Mouse (Mus musculus): Measurements from ENCODE around the gene Mars. TPM values are rescaled to one million over a fixed set of nuclear protein-coding genes. Genes with fewer than 3 reads are reported as not detected.
A peak's percentile ranks its signal among the peaks of the same experiment; 100 is the strongest.

Mars gene
- polyA plus RNA-seq, 1 experiment from 2014 or later, result 122 TPM

DNA sequence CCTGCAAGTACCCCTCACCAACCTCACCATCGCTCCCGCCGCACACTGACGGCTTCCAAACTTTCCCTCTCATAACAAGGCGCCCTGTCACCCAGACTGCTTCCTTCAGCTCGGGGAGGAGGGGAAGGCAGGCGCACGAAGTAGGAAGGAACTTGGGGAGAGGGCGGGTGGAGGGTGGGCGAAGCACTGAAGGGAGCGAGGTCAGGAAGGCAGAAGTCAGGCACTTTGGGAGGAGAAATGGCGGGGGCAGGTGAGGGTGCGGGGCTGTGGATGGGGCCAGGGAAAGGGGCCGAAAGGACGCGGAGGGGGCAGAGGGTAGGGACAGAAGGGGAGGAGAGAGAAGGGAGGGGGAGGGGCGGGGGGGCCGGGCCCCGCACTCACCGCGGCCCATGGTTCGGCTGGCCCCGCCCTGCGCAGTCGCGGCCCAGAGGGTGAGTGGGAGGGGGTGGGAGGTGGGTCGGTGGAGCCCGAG is 23.2 kb downstream of the Mars start:
- 0% methylated on average over 21 of the region's 28 CpGs for WGBS
- Histone ChIP-seq H3K27ac (peak overlapping the region; percentile 97), H3K4me1 (replicated peaks) (peaks cover 73% of the 10 kb centered on the region), H3K36me3 (peaks cover 43% of the 10 kb centered on the region), H3K4me3 (replicated peaks) (peak overlapping the region; percentile 71), H3K9me3 (no peaks in the 10 kb centered on the region), H3K4me2 (replicated peaks) (peak overlapping the region; percentile 86), H3K9ac (replicated peaks) (peak overlapping the region; percentile 82), H3K27me3 (no peaks in the 10 kb centered on the region)
- 0 out of 2 replicates have a peak, but pooled peaks have one; percentile 1 for ATAC-seq

DNA sequence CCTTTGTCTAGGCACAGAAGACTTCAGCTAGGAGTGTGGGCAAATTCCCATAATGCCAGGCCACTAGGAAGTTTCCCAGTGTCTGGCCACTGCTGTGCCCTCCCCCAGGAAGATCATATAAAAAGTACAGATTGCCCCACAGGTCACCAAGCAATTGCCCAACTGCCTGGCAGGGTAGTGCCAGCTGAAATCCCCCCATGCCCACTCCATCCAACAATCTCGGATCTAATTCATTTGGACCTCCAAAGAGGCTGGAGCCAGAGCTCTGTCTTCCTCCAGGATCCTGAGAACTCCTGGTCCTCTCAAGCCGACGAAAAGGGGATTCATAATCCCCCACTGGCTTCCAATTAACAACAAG is 23.7 kb downstream of the Mars start:
- H3K36me3 ChIP-seq, result peaks cover 44% of the 10 kb centered on the region
- H3K4me3 ChIP-seq (replicated peaks), result peak overlapping the region; percentile 71
- no peaks in the 10 kb centered on the region for H3K9me3 ChIP-seq
- H3K4me2 ChIP-seq (replicated peaks), result peak overlapping the region; percentile 86
- peaks cover 69% of the 10 kb centered on the region for H3K4me1 ChIP-seq (replicated peaks)
- no peak for ATAC-seq
- H3K27ac ChIP-seq, result peak overlapping the region; percentile 97
- no peaks in the 10 kb centered on the region for H3K27me3 ChIP-seq
- peak overlapping the region; percentile 82 for H3K9ac ChIP-seq (replicated peaks)
- WGBS, result 3% methylated on average over 3 of the region's 3 CpGs

DNA sequence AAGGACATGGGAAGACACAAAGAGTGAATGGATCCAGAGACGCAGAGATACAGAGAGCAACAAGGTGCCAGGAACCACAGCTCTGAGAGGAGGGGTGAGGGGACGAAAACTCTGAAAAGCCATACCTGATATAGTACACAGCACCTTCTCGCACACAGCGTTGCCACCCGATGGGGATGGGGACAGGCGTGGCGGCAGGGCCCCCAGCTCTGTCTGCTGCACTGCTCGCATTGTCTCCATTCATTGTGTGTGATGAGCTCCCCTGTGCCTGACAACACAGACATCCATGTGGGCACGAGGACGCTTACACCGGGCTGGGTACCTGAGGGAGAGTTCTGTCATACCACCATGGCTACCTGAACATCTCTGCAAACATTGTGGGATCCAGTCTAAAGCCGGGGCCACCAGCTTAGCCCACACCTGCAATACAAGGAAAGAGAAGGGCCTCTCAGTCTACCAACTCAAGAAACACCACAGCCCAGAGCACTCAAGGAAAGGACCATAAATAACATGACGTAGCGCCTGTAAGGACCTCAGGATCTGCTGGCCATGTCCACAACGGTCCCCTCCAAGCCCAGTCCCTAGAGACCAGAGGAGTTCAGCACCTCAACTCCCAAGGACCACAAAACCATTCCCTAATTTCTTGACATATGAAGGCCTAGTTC is 24.2 kb downstream of the Mars start:
- Histone ChIP-seq H3K36me3 (peaks cover 50% of the 10 kb centered on the region), H3K9ac (replicated peaks) (peak overlapping the region; percentile 82)
- ATAC-seq, result no peak

DNA sequence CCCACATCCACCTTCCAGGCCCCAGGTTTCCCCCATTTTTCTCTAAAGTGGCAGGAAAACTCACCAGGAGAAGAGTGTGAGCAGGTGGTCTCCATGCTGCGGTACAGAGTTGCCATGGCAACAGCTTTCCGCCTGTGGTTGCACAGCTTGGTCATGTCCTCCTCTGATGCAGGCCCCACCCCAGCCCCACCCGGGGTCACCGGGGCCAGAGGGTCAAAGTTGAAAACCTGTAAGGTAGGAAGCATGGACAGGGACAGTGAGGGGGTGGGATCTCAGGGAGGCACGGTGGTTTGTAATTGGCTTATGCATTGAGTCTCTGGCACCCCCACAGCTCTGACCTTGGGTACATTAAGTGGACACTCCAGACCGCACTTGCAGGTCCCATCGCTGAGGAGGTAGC is 24.9 kb downstream of the Mars start:
- H3K9ac ChIP-seq (replicated peaks), result peak overlapping the region; percentile 82
- ATAC-seq, result no peak
- peak overlapping the region; percentile 71 for H3K4me3 ChIP-seq (replicated peaks)
- H3K4me2 ChIP-seq (replicated peaks), result peak overlapping the region; percentile 86
- 47% methylated on average over 7 of the region's 7 CpGs for WGBS
- H3K4me1 ChIP-seq (replicated peaks), result peaks cover 57% of the 10 kb centered on the region
- H3K9me3 ChIP-seq, result no peaks in the 10 kb centered on the region
- peak overlapping the region; percentile 53 for H3K27ac ChIP-seq
- H3K27me3 ChIP-seq, result no peaks in the 10 kb centered on the region
- peaks cover 56% of the 10 kb centered on the region for H3K36me3 ChIP-seq

More for the DNA sequence above, 24.2 kb downstream of the Mars start:
- H3K27me3 ChIP-seq, result no peaks in the 10 kb centered on the region
- no peaks in the 10 kb centered on the region for H3K9me3 ChIP-seq
- peaks cover 64% of the 10 kb centered on the region for H3K4me1 ChIP-seq (replicated peaks)
- peak overlapping the region; percentile 86 for H3K4me2 ChIP-seq (replicated peaks)
- peak overlapping the region; percentile 97 for H3K27ac ChIP-seq
- H3K4me3 ChIP-seq (replicated peaks), result peak overlapping the region; percentile 71
- WGBS, result 75% methylated on average over 15 of the region's 15 CpGs

DNA sequence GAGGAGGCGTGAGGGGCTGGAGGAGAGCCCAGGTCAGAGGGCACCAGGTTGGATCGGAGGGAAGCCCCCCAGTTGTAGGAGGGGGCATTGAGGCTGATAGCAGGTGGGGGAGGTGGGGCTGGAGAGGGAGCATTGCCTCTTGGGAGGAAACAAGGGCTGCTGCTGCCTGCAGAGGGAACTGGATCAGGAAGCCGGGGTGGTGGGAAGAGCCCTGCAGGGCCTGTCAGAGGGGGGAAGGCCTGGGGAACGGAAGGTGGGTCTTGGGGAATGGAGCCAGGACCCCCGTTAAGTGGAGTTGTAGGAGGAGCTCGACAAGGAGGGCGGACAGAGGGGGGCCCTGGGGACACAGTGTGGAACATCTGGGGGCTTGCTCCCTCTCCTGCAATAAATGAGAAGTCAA is 25.4 kb downstream of the Mars start:
- Histone ChIP-seq H3K9me3 (no peaks in the 10 kb centered on the region), H3K9ac (replicated peaks) (peak overlapping the region; percentile 82; the same call in 1 of the 2 replicates), H3K36me3 (peaks cover 62% of the 10 kb centered on the region), H3K4me2 (replicated peaks) (peak overlapping the region; percentile 86), H3K27ac (peak overlapping the region; percentile 53), H3K27me3 (no peaks in the 10 kb centered on the region), H3K4me1 (replicated peaks) (peaks cover 52% of the 10 kb centered on the region), H3K4me3 (replicated peaks) (peak overlapping the region; percentile 71)
- no peak for ATAC-seq
- 61% methylated on average over 7 of the region's 7 CpGs for WGBS

DNA sequence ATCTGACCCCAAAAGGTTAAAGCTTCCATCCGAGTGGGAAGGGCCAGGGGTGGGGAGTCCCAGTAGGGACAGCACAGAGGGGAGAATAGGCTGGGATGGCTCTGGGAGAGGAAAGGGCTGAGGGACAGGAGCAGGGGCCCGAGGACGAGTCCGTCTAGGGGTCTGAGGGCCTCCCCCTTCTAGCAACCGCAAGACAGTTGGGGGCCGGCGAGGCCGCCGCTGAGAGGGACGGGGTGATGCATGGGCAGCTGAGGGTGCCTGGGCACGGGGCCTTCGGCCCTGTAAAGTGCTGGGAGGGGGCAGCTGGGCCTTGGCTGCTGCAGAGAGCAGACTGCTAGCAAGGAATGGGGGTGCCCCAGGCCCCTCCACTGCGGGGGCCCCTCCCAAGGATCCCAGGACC is 25.9 kb downstream of the Mars start:
- ATAC-seq, result no peak
- Histone ChIP-seq H3K4me3 (replicated peaks) (no peak overlapping the region), H3K36me3 (peaks cover 67% of the 10 kb centered on the region), H3K27ac (peak overlapping the region; percentile 53; the same call in 1 of the 2 replicates), H3K27me3 (no peaks in the 10 kb centered on the region), H3K9me3 (no peaks in the 10 kb centered on the region), H3K4me2 (replicated peaks) (no peak overlapping the region; the same call in 1 of the 2 replicates), H3K4me1 (replicated peaks) (peaks cover 49% of the 10 kb centered on the region), H3K9ac (replicated peaks) (peak overlapping the region; percentile 82; the same call in 1 of the 2 replicates)
- 71% methylated on average over 9 of the region's 13 CpGs for WGBS

DNA sequence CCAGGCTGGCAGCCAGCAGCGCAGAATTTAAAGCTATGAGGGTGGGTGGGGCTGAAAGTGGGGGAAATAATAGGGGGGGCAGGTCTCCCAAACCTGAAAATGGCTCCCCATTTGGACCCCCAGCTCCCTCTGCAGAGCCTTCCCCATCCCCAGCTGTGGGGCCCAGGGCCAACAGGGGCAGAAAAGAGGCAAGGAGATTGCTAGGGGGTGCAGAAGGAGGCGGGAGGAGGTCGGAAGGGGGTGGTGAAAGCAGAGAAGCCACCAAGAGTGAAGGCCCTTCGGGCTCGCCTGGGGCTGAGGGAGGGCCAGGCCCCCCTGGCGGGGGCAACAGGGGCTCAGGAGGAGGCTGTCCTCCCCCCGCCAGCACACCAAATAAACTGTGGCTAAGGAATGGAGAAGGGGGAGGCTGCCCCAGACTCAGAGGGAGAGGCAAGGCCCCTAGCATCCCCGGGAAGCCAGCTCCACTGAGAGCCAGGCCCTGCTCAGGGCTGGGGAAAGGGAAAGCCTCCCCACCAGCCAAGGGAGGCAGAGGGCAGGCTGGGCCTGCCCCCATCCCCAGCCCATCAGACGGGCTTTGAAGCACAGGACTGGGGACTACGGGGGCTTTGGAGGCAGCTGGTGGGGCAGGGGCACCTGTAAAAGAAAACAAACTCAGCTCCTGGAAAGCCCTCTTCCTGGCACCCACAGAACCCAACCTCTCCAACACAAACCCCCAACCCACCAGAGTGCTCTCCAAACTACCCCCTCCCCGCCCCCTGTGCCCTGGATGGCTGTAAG is 26.7 kb downstream of the Mars start:
- H3K27ac ChIP-seq, result 0 out of 2 replicates have a peak overlapping the region, but pooled peaks have one; percentile 4
- no peaks in the 10 kb centered on the region for H3K9me3 ChIP-seq
- H3K27me3 ChIP-seq, result no peaks in the 10 kb centered on the region
- peak overlapping the region; percentile 82; the same call in 1 of the 2 replicates for H3K9ac ChIP-seq (replicated peaks)
- ATAC-seq, result no peak
- H3K4me3 ChIP-seq (replicated peaks), result no peak overlapping the region
- peaks cover 74% of the 10 kb centered on the region for H3K36me3 ChIP-seq
- WGBS, result 66% methylated on average over 10 of the region's 11 CpGs
- H3K4me1 ChIP-seq (replicated peaks), result peaks cover 47% of the 10 kb centered on the region
- no peak overlapping the region for H3K4me2 ChIP-seq (replicated peaks)

DNA sequence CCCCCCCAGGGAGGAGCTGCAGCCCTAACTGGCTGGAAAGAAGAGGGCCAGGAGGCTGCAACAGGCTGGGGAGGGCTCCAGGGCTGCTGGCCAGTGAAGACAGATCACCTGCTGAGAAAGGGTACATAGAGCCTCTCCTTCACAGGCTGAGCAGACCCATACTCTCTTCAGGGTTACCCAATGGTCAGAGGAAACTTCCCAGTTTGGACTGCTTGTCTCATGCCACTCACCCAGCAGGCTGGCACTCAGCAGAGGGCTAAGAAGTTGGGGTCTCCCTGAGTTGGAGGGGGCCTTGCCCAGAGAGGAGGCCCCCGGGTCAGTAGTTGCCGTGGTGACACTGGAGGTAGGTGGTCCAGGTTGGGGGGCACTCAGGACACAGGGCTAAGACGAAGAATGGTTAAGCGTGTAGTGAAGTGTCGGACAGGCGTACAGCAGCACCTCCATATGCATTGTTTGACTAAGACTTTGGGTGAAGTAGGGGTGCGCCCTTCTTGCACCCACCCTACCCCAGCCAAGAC is 27.4 kb downstream of the Mars start:
- Histone ChIP-seq H3K4me1 (replicated peaks) (peaks cover 40% of the 10 kb centered on the region), H3K9ac (replicated peaks) (no peak overlapping the region), H3K4me2 (replicated peaks) (no peak overlapping the region), H3K27me3 (no peaks in the 10 kb centered on the region), H3K4me3 (replicated peaks) (no peak overlapping the region), H3K9me3 (no peaks in the 10 kb centered on the region), H3K36me3 (peaks cover 81% of the 10 kb centered on the region), H3K27ac (no peak overlapping the region)
- ATAC-seq, result no peak
- 88% methylated on average over 7 of the region's 7 CpGs for whole genome bisulfite sequencing

DNA sequence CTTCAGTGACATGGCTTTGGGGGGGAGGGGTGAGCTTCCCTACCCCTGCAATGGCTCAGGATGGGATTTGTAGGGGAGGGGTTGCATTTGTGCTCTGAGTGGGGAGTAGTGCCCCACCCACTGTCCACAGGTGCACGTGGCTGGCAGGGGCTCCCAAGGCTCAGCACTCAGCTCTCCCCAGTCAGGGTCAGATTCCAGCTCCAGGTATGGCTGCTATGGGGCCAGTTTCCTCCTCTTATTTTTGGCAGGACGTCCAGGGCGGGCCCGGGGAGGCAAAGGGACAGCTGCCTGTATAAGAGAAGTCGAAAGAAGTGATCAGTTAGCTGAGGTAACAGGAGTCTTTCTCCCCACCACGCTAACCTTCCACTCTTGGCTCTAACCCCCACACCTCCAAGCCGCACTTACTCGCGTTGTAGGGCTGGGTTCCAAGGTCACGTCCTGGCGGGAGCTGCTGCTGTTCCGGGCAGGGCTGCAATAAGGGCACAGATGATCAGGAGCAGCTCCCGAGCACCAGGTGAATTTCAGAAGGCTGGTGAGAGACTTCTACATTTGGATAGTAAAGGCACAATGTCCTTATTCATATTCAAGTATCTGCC is 28.9 kb downstream of the Mars start:
- Histone ChIP-seq H3K36me3 (peaks cover 96% of the 10 kb centered on the region), H3K4me1 (replicated peaks) (peaks cover 34% of the 10 kb centered on the region), H3K27ac (0 out of 2 replicates have a peak overlapping the region, but pooled peaks have one; percentile 45), H3K4me2 (replicated peaks) (no peak overlapping the region), H3K9ac (replicated peaks) (no peak overlapping the region), H3K4me3 (replicated peaks) (no peak overlapping the region), H3K9me3 (no peaks in the 10 kb centered on the region), H3K27me3 (no peaks in the 10 kb centered on the region)
- 89% methylated on average over 13 of the region's 13 CpGs for WGBS
- ATAC-seq, result no peak

DNA sequence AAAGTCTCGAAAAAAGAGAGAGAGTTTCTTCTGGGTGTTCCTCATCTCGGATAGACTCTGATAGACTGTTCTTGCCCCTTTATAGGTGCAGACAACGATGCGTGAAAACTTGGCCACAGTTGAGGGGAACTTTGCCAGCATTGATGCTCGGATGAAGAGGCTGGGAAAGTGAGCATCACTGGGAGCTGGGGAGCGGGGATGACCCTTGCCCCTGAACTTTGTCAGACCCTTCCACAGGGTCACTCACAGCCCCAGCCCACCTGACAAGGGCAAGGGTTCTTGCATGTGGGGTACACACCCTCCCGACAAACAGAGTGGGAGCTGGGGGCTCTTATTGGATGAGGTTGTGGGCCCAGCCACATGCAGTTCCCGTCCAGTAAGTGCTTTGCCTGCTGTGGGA is 30.3 kb downstream of the Mars start:
- Histone ChIP-seq H3K4me1 (replicated peaks) (peaks cover 20% of the 10 kb centered on the region), H3K4me2 (replicated peaks) (no peak overlapping the region), H3K9ac (replicated peaks) (no peak overlapping the region), H3K27me3 (no peaks in the 10 kb centered on the region), H3K36me3 (peaks cover 99% of the 10 kb centered on the region), H3K27ac (no peak overlapping the region), H3K4me3 (replicated peaks) (no peak overlapping the region), H3K9me3 (no peaks in the 10 kb centered on the region)
- WGBS, result 89% methylated on average over 8 of the region's 8 CpGs
- no peak for ATAC-seq

DNA sequence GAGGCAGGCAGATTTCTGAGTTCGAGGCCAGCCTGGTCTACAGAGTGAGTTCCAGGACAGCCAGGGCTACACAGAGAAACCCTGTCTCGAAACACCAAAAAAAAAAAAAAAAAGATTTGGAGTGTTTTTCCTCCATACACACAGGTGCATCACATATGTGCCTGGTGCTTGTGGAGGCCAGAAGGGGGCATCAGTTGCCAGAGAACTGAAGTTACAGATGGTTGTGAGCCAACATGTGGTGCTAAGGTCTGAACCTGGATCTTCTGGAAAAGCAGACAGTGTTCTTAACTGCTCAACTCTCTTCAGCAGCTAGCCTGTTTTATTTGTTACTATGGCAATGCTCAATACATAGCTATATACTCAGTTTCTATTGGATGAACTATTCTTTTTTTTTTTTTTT is 31.9 kb downstream of the Mars start:
- H3K4me1 ChIP-seq (replicated peaks), result peaks cover 4% of the 10 kb centered on the region; the same call in 1 of the 2 replicates
- no peak overlapping the region for H3K4me2 ChIP-seq (replicated peaks)
- 95% methylated on average over 2 of the region's 2 CpGs for WGBS
- H3K27me3 ChIP-seq, result no peaks in the 10 kb centered on the region
- H3K27ac ChIP-seq, result no peak overlapping the region
- H3K9me3 ChIP-seq, result no peaks in the 10 kb centered on the region
- H3K4me3 ChIP-seq (replicated peaks), result no peak overlapping the region
- no peak for ATAC-seq
- no peak overlapping the region for H3K9ac ChIP-seq (replicated peaks)
- peaks cover 99% of the 10 kb centered on the region for H3K36me3 ChIP-seq
